Mouse (Mus musculus) T-helper 17 cell (primary cell): ENCODE results near the gene Ttc30a1.
"Not testable (repeated sequence)": the region's sequence is repeated elsewhere in the genome, so short reads cannot be mapped to it uniquely, and the experiment has no call there.

Experiments used
- in situ Hi-C, 2 experiments: fragments of 300-600 bp; cut with MboI, MseI; formaldehyde crosslinking; loops; 1 replicate in 1 of 2; 2 replicates in 1 of 2; pipeline ENCODE4 v1.15.1; 2025; ENCODE audit warnings: high pct_unique_total_duplicates in 2 of 2

Ttc30a1 gene

DNA sequence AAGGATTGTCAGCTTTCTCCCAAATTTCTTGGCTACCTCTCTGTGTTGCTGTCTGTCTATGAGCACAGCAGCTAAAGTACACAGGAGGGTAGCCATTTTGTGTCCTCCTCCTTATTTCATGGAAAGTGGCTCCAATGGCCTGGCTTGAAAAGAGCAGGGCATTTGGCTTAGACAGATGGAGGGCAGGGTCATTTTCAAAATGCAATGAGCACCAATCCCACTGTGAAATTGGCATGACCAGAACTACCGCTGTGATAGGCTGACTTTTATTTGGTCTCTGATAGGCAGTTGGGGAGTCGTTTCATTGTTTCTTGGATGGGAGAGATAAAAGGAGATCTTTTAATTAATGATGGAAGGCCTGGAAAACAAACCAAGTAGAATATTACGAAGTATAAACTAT lies 2.1 kb upstream of the Ttc30a1 start:
- in situ Hi-C loops: no loop called here

DNA sequence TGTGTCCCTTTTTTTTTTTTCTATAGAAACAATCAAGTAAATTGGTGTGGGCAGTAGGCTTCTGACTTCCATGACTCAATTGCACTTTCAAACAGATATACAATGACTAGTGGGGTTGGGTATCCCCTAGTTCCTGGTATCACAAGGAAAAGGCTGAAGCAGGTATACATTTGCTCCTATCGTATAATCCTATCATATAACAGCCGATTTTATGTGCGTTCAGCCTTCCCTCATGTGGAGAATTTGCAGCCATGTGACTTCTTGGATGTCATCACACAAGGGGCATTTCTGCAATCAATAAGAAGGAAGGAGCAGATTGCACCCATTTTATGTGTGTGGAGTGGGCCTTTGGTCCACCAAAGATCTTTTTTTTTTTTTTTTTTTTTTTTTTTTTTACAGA lies 1.3 kb upstream of the Ttc30a1 start:
- in situ Hi-C loops: no loop called here

DNA sequence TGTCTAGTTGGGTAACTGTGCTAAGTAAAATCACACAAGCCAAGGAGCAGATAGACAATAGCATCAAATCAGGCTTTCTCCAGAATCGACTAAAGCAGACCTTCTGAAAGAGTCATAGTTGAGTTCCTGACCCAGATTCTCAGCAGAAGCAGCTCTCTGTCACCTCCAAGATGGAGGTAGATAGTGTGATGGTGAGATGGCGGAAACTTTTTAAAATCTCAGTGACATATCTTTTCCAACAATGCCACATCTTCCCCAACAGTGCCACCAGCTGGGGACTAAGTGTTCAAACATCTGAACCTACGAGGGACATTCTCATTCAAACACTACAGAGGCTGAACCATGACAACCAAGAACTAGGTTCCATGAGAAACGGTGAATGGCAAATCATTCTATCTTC lies 859 bp upstream of the Ttc30a1 start:
- in situ Hi-C loops: no loop called here

DNA sequence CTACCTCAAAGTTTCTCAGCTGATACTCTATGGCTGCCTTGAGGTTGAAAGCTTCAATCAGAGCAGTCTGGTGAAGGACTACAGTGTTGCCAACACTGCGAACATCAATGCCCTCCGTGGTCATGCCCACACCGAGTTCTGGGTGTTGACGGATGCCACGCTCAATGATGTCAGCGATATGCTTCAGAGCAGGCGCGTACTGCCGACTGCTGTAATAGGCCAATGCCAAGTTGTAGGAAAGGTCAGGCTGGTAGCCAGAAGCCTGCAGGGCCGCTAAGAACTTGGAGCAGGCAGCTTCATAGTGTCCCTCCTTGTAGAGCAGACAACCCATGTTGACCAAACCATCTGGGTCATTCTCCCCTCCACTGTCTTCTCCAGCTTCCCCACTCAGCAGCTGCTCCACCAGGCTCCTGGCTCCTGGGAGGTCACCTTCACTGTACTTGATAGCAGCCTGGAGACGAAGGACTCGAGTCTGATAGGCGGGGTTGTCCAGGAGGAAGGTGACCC lies 781 bp downstream of the Ttc30a1 start:
- in situ Hi-C loops: not testable (repeated sequence)

DNA sequence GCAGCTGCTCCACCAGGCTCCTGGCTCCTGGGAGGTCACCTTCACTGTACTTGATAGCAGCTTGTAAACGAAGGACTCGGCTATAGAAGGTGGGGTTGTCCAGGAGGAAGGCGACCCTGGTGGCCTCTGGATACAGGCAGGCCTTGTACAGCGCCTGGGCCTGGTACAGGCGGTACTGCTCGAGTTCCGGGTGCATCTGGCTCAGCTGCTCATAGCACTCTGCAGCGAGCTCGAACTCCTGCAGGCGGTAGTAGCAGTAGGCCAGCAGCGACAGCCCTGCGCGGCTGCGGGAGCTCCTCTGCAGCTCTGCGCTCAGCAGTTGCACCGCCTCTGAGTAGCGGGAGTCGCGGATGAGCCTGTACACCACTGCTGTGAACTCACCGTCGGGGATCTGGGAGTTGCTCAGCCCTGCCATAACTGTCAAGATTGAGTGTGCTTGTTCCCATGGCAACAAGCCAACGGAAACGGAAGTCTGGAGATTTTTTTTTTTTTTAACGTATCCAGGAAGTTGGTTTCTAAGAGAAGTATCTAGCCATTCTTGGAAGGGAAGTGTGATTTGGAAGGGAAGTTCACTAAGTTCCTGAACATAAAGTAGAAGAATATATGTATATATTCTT lies 3.9 kb downstream of the Ttc30a1 start, which contains the start of gene Ttc30a2:
Gene Ttc30a2 (minus strand): TSS at position 419 of the 617 bp plus-strand sequence.
- in situ Hi-C loops: loop anchor here (5.0 kb wide), 1 partner anchor 41 kb away; the partner anchor contains the start of gene Ttc30b (in 2 of the 2)

DNA sequence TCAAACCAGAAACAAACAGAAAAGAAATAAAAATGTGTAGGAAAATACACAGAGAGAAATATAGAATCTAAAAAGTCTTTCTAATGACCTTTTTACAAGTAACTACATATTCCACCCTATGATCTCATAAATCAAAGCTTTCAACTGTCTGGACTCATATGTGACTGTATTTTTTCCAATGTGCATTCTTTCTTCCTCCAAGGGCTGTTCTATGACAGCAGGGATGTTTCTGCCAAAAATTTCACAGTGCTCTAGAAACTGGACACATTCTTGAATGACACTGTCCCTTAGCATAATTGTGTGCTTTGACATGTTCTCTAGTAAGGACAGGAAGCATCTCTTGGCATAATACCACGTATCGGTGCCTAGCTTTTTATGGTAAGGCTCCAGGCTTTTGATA lies 5.7 kb downstream of the Ttc30a1 start:
- in situ Hi-C loops: loop anchor here (5.0 kb wide), 1 partner anchor 39 kb away; the partner anchor contains the start of gene Ttc30b (in 2 of the 2)

DNA sequence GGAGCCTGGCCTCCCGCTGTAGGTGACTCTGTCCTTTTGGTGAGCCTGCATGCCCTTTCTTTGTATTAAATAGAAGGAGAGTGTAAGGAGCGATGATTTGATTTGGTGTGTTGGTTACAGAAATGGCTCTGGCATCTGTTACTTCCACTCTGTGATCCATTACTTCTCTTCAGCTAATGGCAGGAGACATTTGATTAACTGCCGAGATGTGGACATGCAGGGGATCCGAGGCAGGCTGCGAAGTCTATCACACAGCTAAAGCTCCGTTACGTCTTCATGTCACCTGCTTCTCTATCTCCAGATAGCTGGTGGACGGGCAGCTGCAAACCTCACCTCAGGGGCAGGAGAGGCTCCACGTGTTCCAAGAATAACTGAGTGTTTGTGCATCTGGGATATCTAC lies 7.6 kb downstream of the Ttc30a1 start:
- in situ Hi-C loops: loop anchor here in 1 of 2 experiments (5.0 kb wide), 1 partner anchor 357 kb away; no protein-coding TSS in a partner anchor

DNA sequence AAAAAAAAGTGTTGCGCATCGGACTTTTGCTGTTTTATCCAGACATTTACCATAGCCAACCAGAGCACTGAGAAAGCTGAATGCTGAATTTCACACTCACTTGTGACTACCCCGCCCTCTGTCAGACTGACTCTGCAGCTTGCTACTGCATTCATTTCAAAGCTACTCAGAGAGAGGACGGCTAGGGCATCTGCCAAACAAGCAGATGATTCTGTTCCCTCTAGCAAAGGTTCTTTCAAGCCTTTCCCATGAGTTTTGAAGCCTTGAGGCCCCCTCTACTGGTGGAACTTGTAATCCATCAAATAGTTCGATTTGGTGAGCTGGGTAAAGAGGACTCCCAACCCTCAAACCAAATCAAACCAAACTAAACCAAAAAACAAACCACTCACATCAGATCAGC lies 16.8 kb downstream of the Ttc30a1 start:
- in situ Hi-C loops: loop anchor here (5.0 kb wide), 3 partner anchors 173 to 363 kb away; no protein-coding TSS in a partner anchor

DNA sequence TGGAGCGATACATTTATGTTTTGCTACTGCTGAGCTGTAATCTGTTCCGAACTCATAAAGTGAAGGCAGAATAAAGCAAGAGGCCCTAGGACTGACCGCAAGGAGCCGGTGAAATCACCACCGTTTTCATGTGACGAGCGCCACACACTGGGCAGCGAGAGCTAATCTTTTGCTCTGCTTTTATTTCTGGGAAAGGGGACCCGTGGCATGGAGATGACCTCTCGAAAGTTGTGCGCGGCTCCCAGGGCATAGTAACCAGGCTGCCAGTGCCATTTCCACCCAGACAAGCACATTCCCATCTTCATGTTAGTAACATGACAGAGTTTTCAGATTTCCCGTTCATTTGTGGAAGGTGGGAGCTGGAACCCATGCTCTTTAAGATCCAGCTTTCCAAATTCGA lies 17.3 kb downstream of the Ttc30a1 start:
- in situ Hi-C loops: loop anchor here in 1 of 2 experiments (5.0 kb wide), 2 partner anchors 177 to 362 kb away; no protein-coding TSS in a partner anchor

DNA sequence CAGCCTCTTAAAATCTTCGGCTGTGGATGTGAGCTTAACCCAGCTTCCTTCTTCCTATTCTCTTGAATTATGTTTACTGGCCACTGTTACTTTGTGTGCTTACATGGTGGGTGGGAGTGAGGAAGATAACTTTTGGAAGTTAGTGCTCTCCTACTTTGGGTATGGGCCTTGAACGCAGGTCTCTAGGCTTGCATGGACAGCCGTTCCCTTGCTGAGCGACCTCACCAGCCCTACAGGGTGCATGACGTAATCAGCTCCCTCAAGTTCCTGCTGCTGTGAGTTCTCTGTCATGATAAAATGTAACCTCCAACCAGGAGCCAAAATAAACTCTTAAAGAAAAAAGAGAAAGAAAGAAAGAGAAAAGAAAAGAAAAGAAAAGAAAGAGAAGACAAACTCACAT lies 17.7 kb downstream of the Ttc30a1 start:
- in situ Hi-C loops: loop anchor here in 1 of 2 experiments (5.0 kb wide), 2 partner anchors 177 to 362 kb away; no protein-coding TSS in a partner anchor

DNA sequence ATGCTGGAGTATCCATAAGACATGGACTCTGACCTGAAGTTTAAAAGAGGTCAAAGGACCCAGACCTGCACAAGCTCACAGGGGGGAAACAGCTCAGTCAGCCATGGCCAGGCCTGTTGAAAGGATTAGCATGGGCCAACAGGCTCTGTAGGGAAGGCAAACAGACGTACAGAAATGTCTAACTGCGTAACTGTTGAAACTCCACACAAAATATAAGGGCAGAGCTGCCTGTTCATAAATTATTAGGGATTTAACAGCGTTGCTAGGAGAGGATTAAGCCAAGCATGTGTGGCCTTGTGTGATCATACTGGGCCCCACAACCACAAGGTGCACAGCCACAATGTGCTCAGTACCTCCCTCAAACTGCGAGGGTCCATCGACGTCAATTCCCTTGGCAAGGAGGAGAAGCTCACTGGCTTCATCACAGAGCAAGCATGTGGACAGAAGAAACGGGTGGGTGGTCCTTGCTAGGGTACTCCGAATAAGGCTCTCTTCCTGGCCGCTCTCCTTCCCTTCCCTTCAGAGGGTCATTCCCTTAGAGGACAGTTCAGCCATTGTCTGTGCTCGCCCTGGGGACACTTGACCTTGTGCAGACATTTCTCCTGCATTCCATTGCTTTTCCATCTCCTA lies 18.4 kb downstream of the Ttc30a1 start:
- in situ Hi-C loops: loop anchor here in 1 of 2 experiments (5.0 kb wide), 2 partner anchors 176 to 361 kb away; no protein-coding TSS in a partner anchor

DNA sequence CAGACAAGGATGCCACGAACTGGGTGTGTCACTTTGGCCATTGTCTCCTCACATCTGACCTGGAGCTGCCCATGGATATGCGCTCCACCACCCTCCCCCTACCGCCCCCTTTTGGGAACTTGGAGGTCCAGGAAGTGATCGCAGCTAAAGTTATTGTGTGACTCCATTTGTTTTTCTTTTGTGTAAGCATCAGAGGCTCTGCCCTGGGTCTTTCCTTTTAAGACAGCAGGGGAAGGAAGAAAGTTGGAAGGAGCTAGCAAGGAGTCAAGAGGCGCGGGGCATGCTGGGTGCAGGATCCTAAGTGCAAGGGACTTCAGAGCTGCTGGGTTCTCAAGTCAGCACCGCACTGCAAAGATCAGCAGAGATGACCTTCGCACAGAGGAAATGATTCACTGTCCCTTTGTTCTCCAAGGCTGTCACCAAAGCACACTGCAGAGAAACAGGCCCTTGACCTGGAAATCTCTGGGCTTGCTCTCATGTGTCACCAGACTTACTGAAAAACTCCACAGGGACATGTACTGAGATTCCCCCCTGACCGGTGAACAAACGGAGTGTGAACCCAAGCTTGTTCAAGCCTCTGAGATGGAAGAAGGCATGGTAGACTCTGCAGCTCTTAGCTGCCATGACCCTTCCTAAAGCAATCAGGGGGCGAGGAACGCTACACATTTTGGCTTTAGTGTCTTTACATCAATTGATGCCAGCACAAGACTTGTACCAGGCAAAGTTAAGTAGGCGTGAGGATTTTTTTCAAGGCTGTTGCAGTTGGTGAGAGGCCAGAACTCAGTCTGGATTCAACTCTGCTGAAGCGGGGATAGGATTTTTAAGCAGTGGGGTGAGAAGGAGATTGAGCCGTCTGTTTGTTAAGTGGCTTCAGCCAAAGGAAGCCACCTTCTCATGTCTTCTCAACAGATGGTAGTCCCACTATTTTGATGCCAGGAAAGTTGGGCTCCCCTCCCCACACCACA lies 21.1 kb downstream of the Ttc30a1 start:
- in situ Hi-C loops: loop anchor here in 1 of 2 experiments (5.0 kb wide), 2 partner anchors 173 to 358 kb away; no protein-coding TSS in a partner anchor

DNA sequence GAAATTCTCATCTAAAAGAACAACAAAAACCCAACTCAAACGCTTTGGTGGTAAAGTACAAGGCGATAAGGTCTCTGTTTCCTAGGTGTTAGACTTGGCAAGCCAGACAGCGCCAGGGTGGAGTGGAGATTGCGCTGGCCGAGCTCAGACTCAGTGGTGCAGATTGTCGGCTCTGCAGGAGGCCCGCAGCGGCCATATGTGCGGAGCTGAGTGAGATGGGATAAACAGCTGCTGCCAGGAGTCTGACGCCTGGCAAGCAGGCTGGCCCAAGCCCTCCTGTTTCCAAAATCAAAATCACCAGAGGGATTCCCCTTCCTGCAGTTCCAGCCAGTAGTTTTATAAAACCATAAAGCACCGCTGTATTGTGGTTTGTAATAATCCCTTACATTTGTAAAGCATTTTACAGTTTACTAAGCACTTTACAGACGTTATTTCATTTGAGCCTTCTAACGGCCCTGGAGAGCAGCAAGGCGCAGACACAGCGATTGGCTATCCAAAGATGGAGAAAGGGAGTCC lies 21.9 kb downstream of the Ttc30a1 start:
- in situ Hi-C loops: loop anchor here in 1 of 2 experiments (5.0 kb wide), 2 partner anchors 173 to 358 kb away; no protein-coding TSS in a partner anchor

DNA sequence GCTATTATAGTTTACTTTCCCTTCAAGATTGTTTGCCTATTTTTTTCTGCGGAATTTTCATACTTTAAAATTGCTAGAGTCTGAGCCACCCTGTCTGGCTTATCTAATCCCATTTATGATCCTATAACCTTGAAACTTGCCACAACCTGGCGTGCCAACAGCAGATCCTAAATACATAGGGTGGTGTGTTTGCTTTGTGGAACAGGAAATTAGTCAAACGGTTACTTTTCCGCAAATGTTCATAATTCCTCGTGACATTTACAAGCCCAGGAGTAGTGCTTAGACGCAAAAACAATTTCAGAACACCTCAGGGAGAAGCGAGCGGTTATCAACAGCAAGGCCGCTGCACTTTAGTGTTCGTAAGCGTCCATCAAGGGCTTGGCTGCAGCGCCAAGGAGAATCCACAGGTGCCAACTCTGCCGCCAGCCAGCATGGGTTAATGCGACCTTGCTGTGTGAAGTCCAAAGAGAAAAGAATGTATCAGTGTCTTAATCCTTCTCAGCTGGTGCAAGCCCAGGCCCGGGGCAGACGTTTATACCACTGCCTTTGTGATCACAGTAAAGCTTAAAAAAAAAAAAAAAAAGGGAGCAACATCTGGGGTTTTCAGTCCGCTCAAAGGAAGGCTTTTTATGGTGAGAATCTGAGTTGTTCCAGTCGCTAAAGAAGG lies 22.5 kb downstream of the Ttc30a1 start:
- in situ Hi-C loops: no loop called here

DNA sequence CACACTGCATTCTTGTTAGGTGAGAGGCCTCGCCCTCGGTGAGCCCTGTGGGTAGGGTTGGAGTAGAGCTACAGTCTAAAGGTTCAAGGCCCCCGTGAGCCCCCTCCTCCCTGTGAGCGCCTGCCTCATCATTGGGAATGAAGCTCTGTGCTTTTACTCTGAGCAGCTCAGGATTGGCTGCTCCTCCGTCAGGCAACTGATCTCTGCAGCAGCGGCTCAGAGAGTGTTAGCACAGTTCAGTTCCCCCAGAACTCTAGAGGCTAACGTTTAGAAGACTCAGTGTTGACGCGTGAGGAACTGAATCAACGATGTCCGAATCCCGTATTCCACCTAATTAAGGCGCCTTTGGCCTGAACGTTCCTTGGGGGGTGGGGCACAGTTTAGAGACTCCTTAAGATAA lies 26.1 kb downstream of the Ttc30a1 start:
- in situ Hi-C loops: no loop called here

DNA sequence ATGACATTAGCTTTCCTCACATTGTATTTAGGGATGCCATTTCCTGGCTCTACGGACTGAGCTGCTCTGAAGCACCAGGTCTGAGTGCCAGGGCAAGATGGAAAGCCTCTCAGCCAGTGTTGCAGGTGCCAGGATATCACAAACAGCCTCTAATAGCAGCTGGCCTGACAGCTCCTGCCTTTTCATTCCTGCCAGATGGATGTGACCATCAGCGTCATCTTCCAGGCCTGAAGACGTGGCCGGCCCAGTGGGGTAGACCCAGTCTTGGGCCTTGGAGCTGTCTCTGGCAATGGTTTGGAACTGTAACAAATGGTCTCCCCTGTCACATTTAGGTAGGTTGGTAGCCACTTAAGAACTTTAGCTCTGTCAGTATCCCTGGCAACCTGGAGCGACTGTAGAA lies 28.4 kb downstream of the Ttc30a1 start:
- in situ Hi-C loops: loop anchor here (5.0 kb wide), 1 partner anchor 66 kb away; no protein-coding TSS in a partner anchor

DNA sequence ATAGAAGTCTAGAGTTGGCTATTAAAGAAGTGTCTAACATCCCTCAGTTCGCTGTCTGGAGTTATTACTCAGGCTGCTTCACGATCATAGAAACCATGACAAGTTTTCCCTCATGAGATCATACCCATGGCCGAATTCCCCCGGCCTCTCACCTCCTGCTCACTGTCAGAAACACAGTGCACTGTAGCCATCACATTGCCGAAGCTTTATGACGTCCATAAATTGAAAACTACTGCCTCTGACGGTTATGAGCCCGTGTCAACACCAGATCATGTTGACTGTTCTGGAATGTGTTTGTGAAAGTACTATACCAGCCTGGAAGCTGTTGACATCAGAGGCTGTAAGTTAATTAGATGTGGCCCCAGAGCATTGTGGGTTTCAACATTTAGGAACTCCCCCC lies 31.1 kb downstream of the Ttc30a1 start:
- in situ Hi-C loops: loop anchor here (5.0 kb wide), 1 partner anchor 63 kb away; no protein-coding TSS in a partner anchor

DNA sequence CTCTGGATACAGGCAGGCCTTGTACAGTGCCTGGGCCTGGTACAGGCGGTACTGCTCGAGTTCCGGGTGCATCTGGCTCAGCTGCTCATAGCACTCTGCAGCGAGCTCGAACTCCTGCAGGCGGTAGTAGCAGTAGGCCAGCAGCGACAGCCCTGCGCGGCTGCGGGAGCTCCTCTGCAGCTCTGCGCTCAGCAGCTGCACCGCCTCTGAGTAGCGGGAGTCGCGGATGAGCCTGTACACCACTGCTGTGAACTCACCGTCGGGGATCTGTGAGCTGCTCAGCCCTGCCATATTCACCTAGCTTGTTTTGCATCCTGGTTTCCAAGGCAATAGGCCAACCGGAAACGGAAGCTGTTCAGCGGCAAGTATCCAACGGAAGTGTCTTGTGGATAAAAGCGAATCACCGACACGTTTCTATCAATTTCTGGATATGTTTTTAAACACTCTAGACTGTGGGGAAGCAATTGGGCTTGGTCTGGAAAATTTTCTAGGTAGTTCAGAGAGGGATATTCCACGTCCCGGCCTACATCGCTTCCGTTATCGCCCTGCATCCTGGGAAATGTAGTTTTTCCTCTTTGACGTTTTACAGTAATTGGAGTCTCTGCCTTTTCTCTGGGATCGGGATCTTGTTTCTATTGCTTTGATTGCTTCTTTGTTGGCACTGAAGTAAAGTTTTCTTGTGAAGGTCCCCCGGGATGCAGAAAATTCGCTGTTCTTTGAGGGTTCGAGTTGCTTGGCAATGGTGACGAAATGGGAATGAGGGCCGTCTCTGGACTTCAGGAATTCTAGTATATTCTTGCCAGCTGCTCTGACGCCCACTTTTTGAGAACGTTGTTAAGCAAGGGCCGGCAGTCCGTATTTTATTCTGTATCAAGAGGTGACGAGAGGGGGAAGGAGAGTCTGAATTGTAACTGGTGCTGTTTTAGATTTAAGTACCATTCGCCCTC lies 43.4 kb downstream of the Ttc30a1 start, which contains the start of gene Ttc30b:
Gene Ttc30b (minus strand): TSS at position 469 of the 947 bp plus-strand sequence.
- in situ Hi-C loops: loop anchor here (5.0 kb wide), 1 partner anchor 39 kb away; the partner anchor contains the start of gene Ttc30a2 (in 2 of the 2)
